Mouse (Mus musculus) myocyte (in vitro differentiated cells): ENCODE measurements around the gene Tenm2. TPM values are rescaled to one million over a fixed set of nuclear protein-coding genes. Genes with fewer than 3 reads are reported as not detected.

Experiments
- H3K27me3 ChIP-seq: one replicate; pipeline ENCODE4 v1.6.1; 2011; ENCODE audit not compliant: control insufficient read depth, insufficient read depth, insufficient read length
- H3K36me3 ChIP-seq: one replicate; pipeline ENCODE4 v1.6.1; 2011; ENCODE audit not compliant: control insufficient read depth, insufficient read depth
- H3K4me2 ChIP-seq: one replicate; pipeline ENCODE4 v1.6.1; 2011; ENCODE audit warnings: low read depth, control low read depth
- H3K4me3 ChIP-seq: one replicate; pipeline ENCODE4 v1.5.1; 2011; ENCODE audit warnings: mild to moderate bottlenecking, control low read depth, moderate library complexity
- H3K79me2 ChIP-seq: one replicate; pipeline ENCODE4 v1.6.1; 2011; ENCODE audit not compliant: control insufficient read depth, insufficient read depth
- H3ac ChIP-seq: one replicate; pipeline ENCODE4 v1.6.1; 2011; ENCODE audit not compliant: control insufficient read depth, insufficient read length
- CEBPB ChIP-seq: IDR thresholded peaks from 2 replicates; pipeline ENCODE4 v1.6.1; 2011; ENCODE audit warnings: mild to moderate bottlenecking, moderate library complexity; ENCODE audit not compliant: poor library complexity, insufficient read depth, severe bottlenecking
- E2F4 ChIP-seq: IDR thresholded peaks from one replicate; pipeline ENCODE4 v1.6.1; 2011; ENCODE audit warnings: mild to moderate bottlenecking, control low read depth, moderate library complexity; ENCODE audit not compliant: insufficient read depth
- MAX ChIP-seq: IDR thresholded peaks from one replicate; pipeline ENCODE4 v1.6.1; 2011; ENCODE audit warnings: low read depth, mild to moderate bottlenecking, control low read depth
- MYOD1 ChIP-seq, 3 experiments: IDR thresholded peaks; one replicate each; pipeline ENCODE4 v1.6.1; 2011; ENCODE audit warnings: control low read depth in 2 of 3, low read depth in 2 of 3, mild to moderate bottlenecking in 2 of 3, moderate library complexity in 1 of 3; ENCODE audit not compliant: insufficient read length in 2 of 3, control insufficient read depth in 1 of 3
- MYOG ChIP-seq, 3 experiments: IDR thresholded peaks; one replicate each; pipeline ENCODE4 v1.6.1; 2011; ENCODE audit warnings: control low read depth in 2 of 3, low read depth in 2 of 3, mild to moderate bottlenecking in 2 of 3; ENCODE audit not compliant: insufficient read length in 2 of 3, control insufficient read depth in 1 of 3, insufficient read depth in 1 of 3
- POLR2A ChIP-seq: IDR thresholded peaks from one replicate; pipeline ENCODE4 v1.6.1; 2011; ENCODE audit warnings: low read depth, mild to moderate bottlenecking, control low read depth, moderate library complexity; ENCODE audit not compliant: insufficient read length
- POLR2AphosphoS2 ChIP-seq: IDR thresholded peaks from one replicate; pipeline ENCODE4 v1.6.1; 2011; ENCODE audit warnings: low read depth, control low read depth; ENCODE audit not compliant: insufficient read length
- REST ChIP-seq: IDR thresholded peaks from one replicate; pipeline ENCODE4 v1.6.1; 2011; ENCODE audit warnings: mild to moderate bottlenecking, control low read depth, moderate library complexity; ENCODE audit not compliant: insufficient read depth, insufficient read length
- SRF ChIP-seq: IDR thresholded peaks from one replicate; pipeline ENCODE4 v1.6.1; 2011; ENCODE audit warnings: low read depth; ENCODE audit not compliant: control insufficient read depth, insufficient read length
- TCF12 ChIP-seq: IDR thresholded peaks from one replicate; pipeline ENCODE4 v1.6.1; 2011; ENCODE audit warnings: mild to moderate bottlenecking, control low read depth; ENCODE audit not compliant: poor library complexity, insufficient read depth, severe bottlenecking
- TCF3 ChIP-seq: IDR thresholded peaks from one replicate; pipeline ENCODE4 v1.6.1; 2011; ENCODE audit warnings: low read depth, control low read depth; ENCODE audit not compliant: insufficient read length
- USF1 ChIP-seq: IDR thresholded peaks from one replicate; pipeline ENCODE4 v1.6.1; 2011; ENCODE audit warnings: low read depth, mild to moderate bottlenecking, control low read depth, moderate library complexity
- polyA plus RNA-seq: library from polyadenylated mRNA; unstranded; fragments of >200 nt; fragmentation: generic; extraction: Trizol; gene quantifications from one replicate; pipeline ENCODE4 v1.2.1, GENCODE M21; 2012; ENCODE audit warnings: missing spikeins

The Tenm2 gene
- polyA plus RNA-seq, 1 experiment, result 0.28 TPM

DNA sequence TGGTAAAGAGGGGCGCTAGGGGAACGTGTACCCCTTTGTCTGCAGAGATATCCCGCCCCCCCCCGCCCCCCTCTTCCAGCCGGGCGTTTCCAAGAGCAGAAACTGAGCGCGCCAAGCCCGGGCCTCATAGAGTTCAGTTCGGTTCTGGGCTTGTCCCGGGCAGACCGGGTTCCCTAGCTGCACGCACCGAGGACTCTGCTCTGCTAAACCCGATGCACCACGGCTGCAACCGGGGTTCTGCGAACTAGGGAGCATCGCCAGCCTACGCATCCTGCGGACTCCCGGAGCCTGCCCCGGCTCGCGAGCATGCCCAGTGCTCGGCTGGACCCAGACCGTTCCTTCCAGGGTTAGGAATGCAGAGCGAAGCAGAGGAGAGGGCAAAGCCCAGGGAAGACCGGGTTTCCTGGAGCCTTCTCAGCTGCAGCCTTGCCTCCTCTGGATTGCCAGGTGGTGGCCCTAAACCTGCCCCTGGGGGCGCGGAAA, 878 bp upstream of the Tenm2 start:
- H3K4me3 ChIP-seq, result no peak overlapping the region

DNA sequence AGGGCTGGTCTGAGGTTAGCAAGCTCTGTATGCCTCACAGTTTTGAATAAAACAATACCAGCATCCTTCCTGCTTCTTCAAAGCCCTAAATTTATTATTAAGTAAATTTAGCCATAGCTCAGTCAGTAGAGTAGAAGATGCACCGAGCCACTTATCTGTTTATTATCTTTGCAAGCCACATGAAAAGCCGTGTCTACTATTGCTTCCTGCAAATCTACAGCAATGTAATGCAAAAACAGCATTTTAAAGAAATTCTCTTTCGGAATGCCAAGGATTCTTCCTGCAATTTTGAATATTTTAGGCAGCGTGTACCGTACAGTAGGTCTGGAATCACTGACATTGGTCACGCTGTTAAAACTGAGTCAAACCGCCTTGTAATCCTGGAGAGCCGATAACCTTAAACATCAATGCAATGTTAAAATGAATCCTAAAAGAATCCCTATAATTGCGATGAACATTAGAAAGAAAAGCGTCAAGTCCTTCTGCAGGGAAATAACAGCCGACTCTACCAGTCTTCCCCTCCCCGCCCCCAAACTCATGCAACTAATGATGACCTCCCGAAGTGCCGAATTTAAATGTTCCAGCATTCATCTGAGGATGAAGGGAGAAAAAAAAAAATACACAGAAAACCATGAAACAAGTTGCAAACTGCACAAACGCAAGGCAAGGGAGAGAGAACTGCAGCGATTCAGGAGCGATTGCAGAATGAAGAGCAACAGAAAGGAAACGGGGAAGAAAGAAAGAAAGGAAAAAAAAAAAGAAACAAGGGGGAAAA, 556 bp downstream of the Tenm2 start:
- no peaks in the 10 kb centered on the region for H3K79me2 ChIP-seq
- H3K4me2 ChIP-seq, result no peak overlapping the region
- no peaks in the 10 kb centered on the region for H3K36me3 ChIP-seq
- H3K27me3 ChIP-seq, result no peaks in the 10 kb centered on the region
- H3ac ChIP-seq, result no peak overlapping the region
- TF ChIP-seq E2F4 (no peak), MYOD1 (IDR thresholded peaks at IDR 0.05; ENCODE audit: control insufficient read depth in 1 of 3, insufficient read length in 2 of 3, low read depth in 2 of 3) (no peak), TCF3 (no peak), USF1 (no peak), MAX (no peak), MYOG (IDR thresholded peaks at IDR 0.05; ENCODE audit: control insufficient read depth in 1 of 3, insufficient read depth in 1 of 3, insufficient read length in 2 of 3, low read depth in 2 of 3) (no peak), TCF12 (no peak), SRF (no peak), REST (no peak), CEBPB (no peak), POLR2AphosphoS2 (no peak), POLR2A (no peak)
- no peak overlapping the region for H3K4me3 ChIP-seq

More for the DNA sequence above, 878 bp upstream of the Tenm2 start:
- Histone ChIP-seq H3K4me2 (no peak overlapping the region), H3K79me2 (no peaks in the 10 kb centered on the region), H3K27me3 (no peaks in the 10 kb centered on the region), H3ac (no peak overlapping the region), H3K36me3 (no peaks in the 10 kb centered on the region)
- TF ChIP-seq POLR2A, result no peak
- TF ChIP-seq E2F4, result no peak

DNA sequence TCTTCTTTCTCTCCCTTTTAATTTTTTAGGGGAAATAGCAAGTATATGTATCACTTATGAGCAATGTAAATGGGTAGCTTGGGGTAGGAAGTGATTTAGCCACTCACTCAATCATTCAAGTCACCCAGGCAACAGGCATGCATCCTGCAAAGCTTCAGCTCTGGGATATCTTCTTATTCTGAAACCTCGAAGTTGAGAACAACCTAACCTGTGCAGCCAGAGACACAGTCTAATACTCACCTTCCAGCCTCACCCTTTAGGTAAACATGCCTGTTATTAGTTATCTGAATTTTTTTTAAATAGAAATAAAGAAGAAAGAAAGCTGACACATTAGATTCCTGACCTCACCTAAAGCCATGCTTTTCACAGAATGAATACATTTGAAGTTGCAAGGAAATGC, 8.4 kb downstream of the Tenm2 start:
- Histone ChIP-seq H3K36me3 (no peaks in the 10 kb centered on the region), H3K4me2 (no peak overlapping the region), H3K79me2 (no peaks in the 10 kb centered on the region), H3ac (no peak overlapping the region), H3K4me3 (no peak overlapping the region), H3K27me3 (no peaks in the 10 kb centered on the region)
- TF ChIP-seq REST (no peak), MYOD1 (IDR thresholded peaks at IDR 0.05; ENCODE audit: control insufficient read depth in 1 of 3, insufficient read length in 2 of 3, low read depth in 2 of 3) (no peak), POLR2AphosphoS2 (no peak), E2F4 (no peak), MYOG (IDR thresholded peaks at IDR 0.05; ENCODE audit: control insufficient read depth in 1 of 3, insufficient read depth in 1 of 3, insufficient read length in 2 of 3, low read depth in 2 of 3) (no peak)

DNA sequence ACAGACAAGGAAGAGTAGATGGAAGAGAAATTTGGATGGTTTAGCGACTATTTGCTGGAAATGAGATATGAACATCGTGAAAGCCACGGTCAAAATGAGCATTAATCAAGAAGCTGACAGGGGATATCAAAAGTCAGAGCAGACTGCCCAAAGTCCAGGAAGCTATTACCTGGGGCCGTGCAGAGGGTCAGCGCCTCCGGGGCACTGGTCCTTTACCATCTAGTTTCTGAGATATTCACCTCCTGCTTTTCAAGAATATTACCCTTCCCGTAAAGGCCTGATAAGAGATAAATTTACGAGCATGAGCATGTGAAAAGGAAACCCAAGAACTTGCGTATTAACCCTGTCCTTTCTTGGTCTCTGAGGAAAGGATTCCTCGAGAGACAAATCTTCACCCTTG, 8.8 kb downstream of the Tenm2 start:
- Histone ChIP-seq H3K27me3 (no peaks in the 10 kb centered on the region), H3K79me2 (no peaks in the 10 kb centered on the region), H3K4me2 (no peak overlapping the region), H3K36me3 (no peaks in the 10 kb centered on the region), H3ac (no peak overlapping the region), H3K4me3 (no peak overlapping the region)
- TF ChIP-seq REST (no peak), USF1 (no peak), E2F4 (no peak), POLR2A (no peak), POLR2AphosphoS2 (no peak), TCF12 (no peak), MYOD1 (IDR thresholded peaks at IDR 0.05; ENCODE audit: control insufficient read depth in 1 of 3, insufficient read length in 2 of 3, low read depth in 2 of 3) (no peak), MYOG (IDR thresholded peaks at IDR 0.05; ENCODE audit: control insufficient read depth in 1 of 3, insufficient read depth in 1 of 3, insufficient read length in 2 of 3, low read depth in 2 of 3) (no peak), MAX (no peak), SRF (no peak), CEBPB (no peak)

DNA sequence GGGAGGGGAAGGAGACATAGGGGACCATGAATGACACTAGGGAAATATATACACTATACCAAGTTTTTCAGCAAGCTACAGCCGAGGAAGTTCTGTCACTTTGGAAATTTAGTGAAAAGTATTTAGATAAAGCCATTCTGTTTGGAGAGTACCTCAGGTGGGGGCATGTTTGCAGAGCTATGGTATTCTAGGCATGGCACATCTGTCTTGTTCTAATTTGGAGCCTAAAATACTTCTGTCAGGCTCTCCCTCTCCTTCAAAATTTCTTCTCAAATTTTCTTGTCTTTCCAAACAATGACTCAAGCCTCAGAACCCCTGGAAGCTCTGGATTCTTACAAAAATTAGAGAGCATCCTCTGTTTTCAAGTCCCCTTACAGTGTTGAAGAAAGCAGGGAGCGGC, 13.0 kb downstream of the Tenm2 start:
- no peaks in the 10 kb centered on the region for H3K36me3 ChIP-seq
- H3K27me3 ChIP-seq, result no peaks in the 10 kb centered on the region
- no peak overlapping the region for H3K4me2 ChIP-seq
- H3K4me3 ChIP-seq, result no peak overlapping the region
- TF ChIP-seq USF1 (no peak), MYOG (IDR thresholded peaks at IDR 0.05; ENCODE audit: control insufficient read depth in 1 of 3, insufficient read depth in 1 of 3, insufficient read length in 2 of 3, low read depth in 2 of 3) (no peak), TCF3 (no peak), E2F4 (no peak), MYOD1 (IDR thresholded peaks at IDR 0.05; ENCODE audit: control insufficient read depth in 1 of 3, insufficient read length in 2 of 3, low read depth in 2 of 3) (no peak), POLR2AphosphoS2 (no peak), CEBPB (no peak), SRF (no peak), REST (no peak), POLR2A (no peak), TCF12 (no peak), MAX (no peak)
- no peak overlapping the region for H3ac ChIP-seq
- no peaks in the 10 kb centered on the region for H3K79me2 ChIP-seq
